Mouse (Mus musculus): ENCODE measurements around the gene Clec2l.
A peak's percentile ranks its signal among the peaks of the same experiment; 100 is the strongest.
"Not testable (repeated sequence)": the region's sequence is repeated elsewhere in the genome, so short reads cannot be mapped to it uniquely, and the experiment has no call there.

The Clec2l gene

GRCm38 (mm10) chr6:38670488-38670887 lies 7.6 kb downstream of the Clec2l start:
- DNase-seq (ENCODE audit: low spot score in 2 of 2): not testable (repeated sequence)

GRCm38 (mm10) chr6:38671270-38671669 lies 8.4 kb downstream of the Clec2l start:
- DNase-seq (ENCODE audit: low spot score in 2 of 2): no peak

GRCm38 (mm10) chr6:38672011-38672410 lies 9.1 kb downstream of the Clec2l start:
- DNase-seq (ENCODE audit: low spot score in 2 of 2): no peak

GRCm38 (mm10) chr6:38676217-38676616 lies 13.3 kb downstream of the Clec2l start:
- no peak for DNase-seq (ENCODE audit: low spot score in 2 of 2)

GRCm38 (mm10) chr6:38676723-38677122 lies 13.9 kb downstream of the Clec2l start:
- DNase-seq (ENCODE audit: low spot score in 2 of 2): no peak

GRCm38 (mm10) chr6:38677629-38678028 lies 14.8 kb downstream of the Clec2l start:
- no peak for DNase-seq (ENCODE audit: low spot score in 2 of 2)

GRCm38 (mm10) chr6:38682532-38682931 lies 19.7 kb downstream of the Clec2l start:
- DNase-seq (ENCODE audit: low spot score in 2 of 2): no peak

GRCm38 (mm10) chr6:38687216-38687615 lies 24.3 kb downstream of the Clec2l start:
- no peak for DNase-seq (ENCODE audit: low spot score in 2 of 2)

- DNase-seq (ENCODE audit: low spot score in 2 of 2): no peak
Measured at GRCm38 (mm10) chr6:38688841-38689240, 26.0 kb downstream of the Clec2l start.

- DNase-seq (ENCODE audit: low spot score in 2 of 2): no peak
Measured at GRCm38 (mm10) chr6:38690615-38691014, 27.7 kb downstream of the Clec2l start.

- DNase-seq (ENCODE audit: low spot score in 2 of 2): no peak
Measured at GRCm38 (mm10) chr6:38691052-38691451, 28.2 kb downstream of the Clec2l start.

GRCm38 (mm10) chr6:38692556-38692955 lies 29.7 kb downstream of the Clec2l start:
- no peak for DNase-seq (ENCODE audit: low spot score in 2 of 2)

GRCm38 (mm10) chr6:38695380-38696054 lies 32.6 kb downstream of the Clec2l start:
- DNase-seq (ENCODE audit: low spot score in 2 of 2): peak; percentile 67 to 72

GRCm38 (mm10) chr6:38696570-38696969 lies 33.7 kb downstream of the Clec2l start:
- no peak for DNase-seq (ENCODE audit: low spot score in 2 of 2)

GRCm38 (mm10) chr6:38698233-38698889 lies 35.5 kb downstream of the Clec2l start:
- DNase-seq (ENCODE audit: low spot score in 2 of 2): no peak

GRCm38 (mm10) chr6:38701421-38701820 lies 38.6 kb downstream of the Clec2l start:
- no peak for DNase-seq (ENCODE audit: low spot score in 2 of 2)

GRCm38 (mm10) chr6:38702810-38703399 lies 40.0 kb downstream of the Clec2l start:
- DNase-seq (ENCODE audit: low spot score in 2 of 2): no peak

- no peak for DNase-seq (ENCODE audit: low spot score in 2 of 2)
Measured at GRCm38 (mm10) chr6:38703526-38703925, 40.7 kb downstream of the Clec2l start.

- DNase-seq (ENCODE audit: low spot score in 2 of 2): no peak
Measured at GRCm38 (mm10) chr6:38704264-38704984, 41.6 kb downstream of the Clec2l start.

- DNase-seq (ENCODE audit: low spot score in 2 of 2): no peak
Measured at GRCm38 (mm10) chr6:38710449-38710848, 47.6 kb downstream of the Clec2l start.

GRCm38 (mm10) chr6:38713957-38714898 lies 51.4 kb downstream of the Clec2l start:
- DNase-seq (ENCODE audit: low spot score in 2 of 2): no peak

All from urinary bladder, postnatal 36 days (tissue).